Mouse (Mus musculus) MEL (cell line): ENCODE measurements around the gene Fbf1. TPM values are rescaled to one million over a fixed set of nuclear protein-coding genes. Genes with fewer than 3 reads are reported as not detected.

Experiments
- DNase-seq: peaks from one replicate; pipeline ENCODE4 v3.0.0; 2011; ENCODE audit warnings: low read depth, low spot score
- H3K27ac ChIP-seq: 2 replicates; pipeline ENCODE4 v1.5.1; 2012; ENCODE audit warnings: low read depth, mild to moderate bottlenecking, control low read depth, low read length, moderate library complexity; ENCODE audit not compliant: control insufficient read depth
- H3K27me3 ChIP-seq, 2 experiments: fragments of 150-350 bp in 1 of 2; sonication (generic) in 1 of 2; 2 replicates each; pipeline ENCODE4 v1.6.1; 2012; ENCODE audit warnings: low read length in 2 of 2, mild to moderate bottlenecking in 2 of 2, improper control_type of control experiment in 1 of 2, moderate library complexity in 1 of 2; ENCODE audit not compliant: insufficient read depth in 2 of 2, control insufficient read depth in 1 of 2
- H3K36me3 ChIP-seq, 2 experiments: 2 replicates each; pipeline ENCODE4 v1.6.1; 2012 to 2014; ENCODE audit warnings: low read length in 2 of 2, improper control_type of control experiment in 1 of 2, inconsistent platforms in 1 of 2, mild to moderate bottlenecking in 1 of 2; ENCODE audit not compliant: insufficient read depth in 2 of 2, control insufficient read depth in 1 of 2
- H3K4me1 ChIP-seq, 2 experiments: fragments of 150-350 bp in 1 of 2; sonication (generic) in 1 of 2; 2 replicates each; pipeline ENCODE4 v1.6.1; 2012; ENCODE audit warnings: low read length in 2 of 2, improper control_type of control experiment in 1 of 2, mild to moderate bottlenecking in 1 of 2; ENCODE audit not compliant: insufficient read depth in 2 of 2, control insufficient read depth in 1 of 2
- H3K4me3 ChIP-seq, 2 experiments: fragments of 150-350 bp in 1 of 2; sonication (generic) in 1 of 2; 2 replicates each; pipeline ENCODE4 v1.5.1; 2012; ENCODE audit warnings: low read depth in 2 of 2, low read length in 2 of 2, mild to moderate bottlenecking in 2 of 2, moderate library complexity in 2 of 2, control low read depth in 1 of 2, improper control_type of control experiment in 1 of 2; ENCODE audit not compliant: control insufficient read depth in 1 of 2, insufficient read depth in 1 of 2
- H3K79me2 ChIP-seq: 2 replicates; pipeline ENCODE4 v1.6.1; 2012; ENCODE audit warnings: mild to moderate bottlenecking, low read length, moderate library complexity; ENCODE audit not compliant: control insufficient read depth, poor library complexity, insufficient read depth
- H3K9ac ChIP-seq: 2 replicates; pipeline ENCODE4 v1.6.1; 2012; ENCODE audit warnings: low read depth, mild to moderate bottlenecking, control low read depth, low read length, moderate library complexity; ENCODE audit not compliant: control insufficient read depth, poor library complexity, severe bottlenecking
- H3K9me3 ChIP-seq: fragments of 150-350 bp; sonication (generic); replicated peaks from 2 replicates; pipeline ENCODE4 v1.6.1; 2012; ENCODE audit warnings: mild to moderate bottlenecking, low read length, improper control_type of control experiment, moderate library complexity; ENCODE audit not compliant: insufficient read depth
- CTCF ChIP-seq, 3 experiments: IDR thresholded peaks in 2 of 3; conservative IDR thresholded peaks in 1 of 3; 2 replicates each; pipeline ENCODE4 v1.5.1; 2011 to 2012; ENCODE audit warnings: low read length in 3 of 3, low read depth in 2 of 3, mild to moderate bottlenecking in 2 of 3, improper control_type of control experiment in 1 of 3, inconsistent platforms in 1 of 3, mixed read lengths in 1 of 3, moderate library complexity in 1 of 3; ENCODE audit not compliant: control insufficient read depth in 1 of 3, insufficient read depth in 1 of 3, poor library complexity in 1 of 3, severe bottlenecking in 1 of 3
- E2F4 ChIP-seq: IDR thresholded peaks from 2 replicates; pipeline ENCODE4 v1.6.1; 2011; ENCODE audit warnings: low read depth, low read length, improper control_type of control experiment, borderline replicate concordance
- ELF1 ChIP-seq: IDR thresholded peaks from 2 replicates; pipeline ENCODE4 v1.6.1; 2014; ENCODE audit warnings: low read depth, mild to moderate bottlenecking, inconsistent platforms, low read length, improper control_type of control experiment, moderate library complexity
- EP300 ChIP-seq, 2 experiments: IDR thresholded peaks; 2 replicates each; pipeline ENCODE4 v1.6.1; 2011; ENCODE audit warnings: improper control_type of control experiment in 2 of 2, low read length in 2 of 2, low read depth in 1 of 2, mild to moderate bottlenecking in 1 of 2
- ETS1 ChIP-seq: IDR thresholded peaks from 2 replicates; pipeline ENCODE4 v1.6.1; 2012; ENCODE audit warnings: low read depth, mild to moderate bottlenecking, inconsistent platforms, low read length, improper control_type of control experiment, moderate library complexity
- GATA1 ChIP-seq: IDR thresholded peaks from 2 replicates; pipeline ENCODE4 v1.6.1; 2011; ENCODE audit warnings: low read depth, low read length, improper control_type of control experiment
- HCFC1 ChIP-seq: IDR thresholded peaks from 2 replicates; pipeline ENCODE4 v1.6.1; 2012; ENCODE audit warnings: low read depth, mild to moderate bottlenecking, inconsistent platforms, low read length, improper control_type of control experiment, moderate library complexity
- KAT2A ChIP-seq: conservative IDR thresholded peaks from 2 replicates; pipeline ENCODE4 v1.6.1; 2012; ENCODE audit warnings: low read depth, low read length, improper control_type of control experiment, inconsistent platforms
- MAFK ChIP-seq: IDR thresholded peaks from 2 replicates; pipeline ENCODE4 v1.6.1; 2011; ENCODE audit warnings: low read depth, mild to moderate bottlenecking, low read length, improper control_type of control experiment, borderline replicate concordance
- MXI1 ChIP-seq: IDR thresholded peaks from 2 replicates; pipeline ENCODE4 v1.6.1; 2011; ENCODE audit warnings: mild to moderate bottlenecking, low read depth, low read length, improper control_type of control experiment
- NELFE ChIP-seq: IDR thresholded peaks from 2 replicates; pipeline ENCODE4 v1.6.1; 2011; ENCODE audit warnings: low read depth, low read length, improper control_type of control experiment
- POLR2A ChIP-seq, 2 experiments: IDR thresholded peaks; 2 replicates each; pipeline ENCODE4 v1.6.1; 2011 to 2012; ENCODE audit warnings: low read length in 2 of 2, mild to moderate bottlenecking in 2 of 2, control low read depth in 1 of 2, improper control_type of control experiment in 1 of 2, low read depth in 1 of 2, moderate library complexity in 1 of 2; ENCODE audit not compliant: control insufficient read depth in 1 of 2, insufficient read depth in 1 of 2, poor library complexity in 1 of 2
- POLR2AphosphoS2 ChIP-seq: IDR thresholded peaks from 2 replicates; pipeline ENCODE4 v1.6.1; 2011; ENCODE audit warnings: low read length, improper control_type of control experiment
- POLR2AphosphoS5 ChIP-seq: IDR thresholded peaks from 2 replicates; pipeline ENCODE4 v1.6.1; 2012; ENCODE audit warnings: low read depth, borderline replicate concordance, mild to moderate bottlenecking, inconsistent platforms, low read length, moderate library complexity, mixed read lengths
- SMC3 ChIP-seq: IDR thresholded peaks from 2 replicates; pipeline ENCODE4 v1.6.1; 2011; ENCODE audit warnings: low read depth, low read length, improper control_type of control experiment
- UBTF ChIP-seq: IDR thresholded peaks from 2 replicates; pipeline ENCODE4 v1.6.1; 2012; ENCODE audit warnings: low read depth, mild to moderate bottlenecking, inconsistent platforms, low read length, improper control_type of control experiment, moderate library complexity, borderline replicate concordance; ENCODE audit not compliant: insufficient read depth
- USF1 ChIP-seq: IDR thresholded peaks from 2 replicates; pipeline ENCODE4 v1.6.1; 2014; ENCODE audit warnings: low read depth, mild to moderate bottlenecking, inconsistent platforms, low read length, improper control_type of control experiment, moderate library complexity
- USF2 ChIP-seq, 2 experiments: IDR thresholded peaks; 2 replicates each; pipeline ENCODE4 v1.6.1; 2011 to 2012; ENCODE audit warnings: improper control_type of control experiment in 2 of 2, low read length in 2 of 2, borderline replicate concordance in 1 of 2, inconsistent platforms in 1 of 2, low read depth in 1 of 2, mild to moderate bottlenecking in 1 of 2; ENCODE audit not compliant: insufficient read depth in 1 of 2
- ZC3H11A ChIP-seq: IDR thresholded peaks from 2 replicates; pipeline ENCODE4 v1.6.1; 2012; ENCODE audit warnings: low read depth, mild to moderate bottlenecking, inconsistent platforms, low read length, improper control_type of control experiment
- ZKSCAN1 ChIP-seq: IDR thresholded peaks from 2 replicates; pipeline ENCODE4 v1.6.1; 2012; ENCODE audit warnings: low read depth, mild to moderate bottlenecking, inconsistent platforms, low read length, improper control_type of control experiment, moderate library complexity
- ZMIZ1 ChIP-seq: IDR thresholded peaks from 2 replicates; pipeline ENCODE4 v1.6.1; 2012; ENCODE audit warnings: low read depth, mild to moderate bottlenecking, inconsistent platforms, low read length, improper control_type of control experiment, moderate library complexity
- ZNF384 ChIP-seq: IDR thresholded peaks from 2 replicates; pipeline ENCODE4 v1.6.1; 2012; ENCODE audit warnings: low read depth, mild to moderate bottlenecking, inconsistent platforms, low read length, improper control_type of control experiment
- polyA plus RNA-seq, 2 experiments: library from polyadenylated mRNA; stranded (reverse) in 1 of 2; unstranded in 1 of 2; fragments of >175 nt in 1 of 2; fragments of >200 nt in 1 of 2; gene quantifications; 2 replicates each; pipeline versions ENCODE4 v1.2.1 to v1.2.4; 2012; ENCODE audit warnings: low replicate concordance in 2 of 2, low read depth in 1 of 2; ENCODE audit not compliant: insufficient read length in 2 of 2, insufficient read depth in 1 of 2, missing spikeins in 1 of 2
- total RNA-seq: library from RNA; depleted of rRNA; stranded (reverse); fragments of 300-350 nt; gene quantifications from 2 replicates; pipeline ENCODE4 v1.2.3, GENCODE M21; 2012

Gene Fbf1
- total and polyA plus RNA-seq, 3 experiments = 29.2 to 32.5 TPM; not detected in 1

GRCm38 (mm10) chr11:116100839-116101238 is 67.1 kb downstream of the Fbf1 start:
- Histone ChIP-seq H3K4me3 (no peak overlapping the region), H3K27ac (no peak overlapping the region), H3K36me3 (peaks cover 0 to 28% of the 10 kb centered on the region in 2 experiments; a peak in 2 of 4 replicates), H3K4me1 (peaks cover 13 to 29% of the 10 kb centered on the region in 2 experiments), H3K79me2 (no peaks in the 10 kb centered on the region), H3K27me3 (no peaks in the 10 kb centered on the region), H3K9me3 (no peaks in the 10 kb centered on the region), H3K9ac (no peak overlapping the region)
- DNase-seq = no peak
- TF ChIP-seq USF2 (IDR thresholded peaks at IDR 0.05; ENCODE audit: borderline replicate concordance in 1 of 2, insufficient read depth in 1 of 2, low read depth in 1 of 2, low read length in 2 of 2) (no peak), POLR2AphosphoS5 (no peak), MXI1 (no peak), MAFK (no peak), POLR2A (IDR thresholded peaks at IDR 0.05; ENCODE audit: control insufficient read depth in 1 of 2, insufficient read depth in 1 of 2, low read depth in 1 of 2, low read length in 2 of 2, poor library complexity in 1 of 2) (no peak), ZKSCAN1 (no peak), HCFC1 (no peak), NELFE (no peak), EP300 (IDR thresholded peaks at IDR 0.05; ENCODE audit: low read depth in 1 of 2, low read length in 2 of 2) (no peak), E2F4 (no peak), POLR2AphosphoS2 (no peak), CTCF (IDR thresholded peaks at IDR 0.05 in 2 of 3, conservative IDR thresholded peaks at IDR 0.05 in 1 of 3; ENCODE audit: control insufficient read depth in 1 of 3, insufficient read depth in 1 of 3, low read depth in 2 of 3, low read length in 3 of 3, poor library complexity in 1 of 3, severe bottlenecking in 1 of 3) (no peak), USF1 (no peak), ZNF384 (no peak), GATA1 (no peak), ZC3H11A (no peak)

- no peak for TF ChIP-seq SMC3
- no peak for TF ChIP-seq ZMIZ1
- TF ChIP-seq ELF1 = no peak
- TF ChIP-seq ETS1 = no peak
- TF ChIP-seq UBTF = no peak
- TF ChIP-seq KAT2A = no peak
- no peak for TF ChIP-seq ZC3H11A
- TF ChIP-seq E2F4 = no peak
- H3K4me3 ChIP-seq = no peak overlapping the region
- no peak overlapping the region for H3K27ac ChIP-seq
- no peaks in the 10 kb centered on the region for H3K27me3 ChIP-seq
- no peaks in the 10 kb centered on the region for H3K9me3 ChIP-seq
- no peaks in the 10 kb centered on the region for H3K79me2 ChIP-seq
- DNase-seq = no peak
- peaks cover 0 to 31% of the 10 kb centered on the region in 2 experiments; a peak in 2 of 4 replicates for H3K36me3 ChIP-seq
- peaks cover 15 to 31% of the 10 kb centered on the region in 2 experiments for H3K4me1 ChIP-seq
- no peak overlapping the region for H3K9ac ChIP-seq
Measured at GRCm38 (mm10) chr11:116100385-116100784, 67.6 kb downstream of the Fbf1 start.
